Mouse (Mus musculus) forebrain, postnatal 0 days (tissue): Measurements from ENCODE around the gene Anxa6. TPM values are rescaled to one million over a fixed set of nuclear protein-coding genes. Genes with fewer than 3 reads are reported as not detected.
A peak's percentile ranks its signal among the peaks of the same experiment; 100 is the strongest.

ENCODE experiments used
- ATAC-seq: fragments of 200-750 bp; cut with Nextera tagmentation; 2 replicates; pipeline ENCODE4 v1.8.0; 2017; ENCODE audit warnings: mild to moderate bottlenecking, moderate library complexity
- DNase-seq: peaks from one replicate; pipeline ENCODE4 v3.0.0-alpha.2; 2015
- H3K27ac ChIP-seq: fragments of 300-500 bp; sonication (generic); 2 replicates; pipeline ENCODE4 v1.5.1; 2014; ENCODE audit warnings: low read depth, mild to moderate bottlenecking, antibody characterized with exemption, low read length, moderate library complexity, mixed read lengths
- H3K27me3 ChIP-seq: fragments of 300-500 bp; sonication (generic); 2 replicates; pipeline ENCODE4 v1.6.1; 2014; ENCODE audit warnings: mild to moderate bottlenecking, low read length, mixed read lengths; ENCODE audit not compliant: insufficient read depth
- H3K36me3 ChIP-seq: fragments of 300-500 bp; sonication (generic); 2 replicates; pipeline ENCODE4 v1.6.1; 2014; ENCODE audit warnings: mild to moderate bottlenecking, moderate library complexity; ENCODE audit not compliant: insufficient read depth
- H3K4me1 ChIP-seq: fragments of 300-500 bp; sonication (generic); 2 replicates; pipeline ENCODE4 v1.6.1; 2014; ENCODE audit warnings: antibody characterized with exemption; ENCODE audit not compliant: insufficient read depth
- H3K4me2 ChIP-seq: fragments of 300-500 bp; sonication (generic); 2 replicates; pipeline ENCODE4 v1.6.1; 2014; ENCODE audit warnings: low read depth, mild to moderate bottlenecking, moderate library complexity
- H3K4me3 ChIP-seq: fragments of 300-500 bp; sonication (generic); 2 replicates; pipeline ENCODE4 v1.5.1; 2014; ENCODE audit warnings: low read depth, low read length, mixed read lengths
- H3K9ac ChIP-seq: fragments of 300-500 bp; sonication (generic); 2 replicates; pipeline ENCODE4 v1.6.1; 2014; ENCODE audit warnings: mild to moderate bottlenecking
- H3K9me3 ChIP-seq: fragments of 300-500 bp; sonication (generic); 2 replicates; pipeline ENCODE4 v1.6.1; 2016; ENCODE audit warnings: low read length
- CTCF ChIP-seq: sonication (generic); IDR thresholded peaks from 2 replicates; pipeline ENCODE4 v1.5.1; 2016; ENCODE audit warnings: antibody characterized with exemption, control low read depth, low read depth
- WGBS: fragments of 180-500 bp; shearing (Covaris S2); extraction: QIAGEN DNeasy Blood & Tissue Kit; methylation state at CpG from one replicate; pipeline ENCODE4 v1.1.7; 2014; 5-methylcytosine and 5-hydroxymethylcytosine counted together
- polyA plus RNA-seq: library from polyadenylated mRNA; unstranded; fragments of >200 nt; fragmentation: Nextera tagmentation; extraction: Ambion mirVana; gene quantifications from 2 replicates; pipeline ENCODE4 v1.2.1, GENCODE M21; 2015
- total RNA-seq: library from RNA; depleted of rRNA; stranded (reverse); fragments of >200 nt; gene quantifications from 2 replicates; pipeline ENCODE4 v1.2.3, GENCODE M21; 2014

Gene Anxa6
- total and polyA plus RNA-seq, 2 experiments from 2014 or later, result 50.2 to 52.3 TPM

GRCm38 (mm10) chr11:55032286-55032685, 959 bp downstream of the Anxa6 start:
- 28% methylated on average over 5 of the region's 5 CpGs for WGBS
- H3K9me3 ChIP-seq, result no peaks in the 10 kb centered on the region
- H3K36me3 ChIP-seq, result no peaks in the 10 kb centered on the region
- H3K27ac ChIP-seq, result 0 out of 2 replicates have a peak overlapping the region, but pooled peaks have one; percentile 35
- H3K4me3 ChIP-seq, result peak overlapping the region; percentile 59
- no peak for DNase-seq
- peak overlapping the region; percentile 52; the same call in 1 of the 2 replicates for H3K9ac ChIP-seq
- H3K27me3 ChIP-seq, result no peaks in the 10 kb centered on the region; the same call in 1 of the 2 replicates
- H3K4me1 ChIP-seq, result peaks cover 10% of the 10 kb centered on the region
- peak overlapping the region; percentile 98 for H3K4me2 ChIP-seq
- TF ChIP-seq CTCF, result no peak
- ATAC-seq, result no peak

- H3K27ac ChIP-seq, result 0 out of 2 replicates have a peak overlapping the region, but pooled peaks have one; percentile 35
- ATAC-seq (no peak), DNase-seq (no peak)
- no peaks in the 10 kb centered on the region; the same call in 1 of the 2 replicates for H3K27me3 ChIP-seq
- WGBS, result 18% methylated on average over 2 of the region's 4 CpGs
- H3K4me1 ChIP-seq, result peaks cover 10% of the 10 kb centered on the region
- H3K4me2 ChIP-seq, result peak overlapping the region; percentile 98
- no peak for TF ChIP-seq CTCF
- H3K36me3 ChIP-seq, result no peaks in the 10 kb centered on the region
- peak overlapping the region; percentile 41; the same call in 1 of the 2 replicates for H3K9ac ChIP-seq
- no peaks in the 10 kb centered on the region for H3K9me3 ChIP-seq
- H3K4me3 ChIP-seq, result peak overlapping the region; percentile 59
Observed at GRCm38 (mm10) chr11:55031991-55032280, 1.3 kb downstream of the Anxa6 start.

- Histone ChIP-seq H3K9me3 (no peaks in the 10 kb centered on the region), H3K4me2 (peak overlapping the region; percentile 98), H3K27ac (no peak overlapping the region; the same call in 1 of the 2 replicates), H3K9ac (no peak overlapping the region), H3K36me3 (no peaks in the 10 kb centered on the region; the same call in 1 of the 2 replicates), H3K27me3 (no peaks in the 10 kb centered on the region; the same call in 1 of the 2 replicates), H3K4me3 (peak overlapping the region; percentile 59; the same call in 1 of the 2 replicates), H3K4me1 (peaks cover 10% of the 10 kb centered on the region)
- WGBS, result 51% methylated on average over 10 of the region's 10 CpGs
- DNase-seq (no peak), ATAC-seq (no peak)
- TF ChIP-seq CTCF, result no peak
Observed at GRCm38 (mm10) chr11:55031211-55031990, 1.8 kb downstream of the Anxa6 start.

- Histone ChIP-seq H3K27ac (no peak overlapping the region), H3K27me3 (no peaks in the 10 kb centered on the region), H3K36me3 (no peaks in the 10 kb centered on the region; the same call in 1 of the 2 replicates), H3K4me2 (no peak overlapping the region), H3K4me3 (no peak overlapping the region), H3K4me1 (peaks cover 18% of the 10 kb centered on the region), H3K9me3 (no peaks in the 10 kb centered on the region), H3K9ac (no peak overlapping the region)
- no peak for TF ChIP-seq CTCF
- WGBS, result 72% methylated on average over 2 of the region's 2 CpGs
- DNase-seq (no peak), ATAC-seq (no peak)
Observed at GRCm38 (mm10) chr11:55028509-55028908, 4.7 kb downstream of the Anxa6 start.

GRCm38 (mm10) chr11:55027204-55027855, 5.9 kb downstream of the Anxa6 start:
- Histone ChIP-seq H3K9me3 (no peaks in the 10 kb centered on the region), H3K4me1 (peaks cover 22% of the 10 kb centered on the region), H3K9ac (no peak overlapping the region), H3K27me3 (no peaks in the 10 kb centered on the region), H3K27ac (no peak overlapping the region), H3K4me3 (no peak overlapping the region), H3K36me3 (no peaks in the 10 kb centered on the region; the same call in 1 of the 2 replicates), H3K4me2 (no peak overlapping the region)
- TF ChIP-seq CTCF, result no peak
- no peak for DNase-seq
- WGBS, result 94% methylated on average over 2 of the region's 2 CpGs
- no peak for ATAC-seq

GRCm38 (mm10) chr11:55025896-55026295, 7.3 kb downstream of the Anxa6 start:
- ATAC-seq (no peak), DNase-seq (peak; percentile 57)
- TF ChIP-seq CTCF, result no peak
- Histone ChIP-seq H3K4me2 (no peak overlapping the region), H3K36me3 (no peaks in the 10 kb centered on the region; the same call in 1 of the 2 replicates), H3K9ac (no peak overlapping the region), H3K4me3 (no peak overlapping the region), H3K27me3 (no peaks in the 10 kb centered on the region), H3K27ac (no peak overlapping the region), H3K9me3 (no peaks in the 10 kb centered on the region), H3K4me1 (peaks cover 34% of the 10 kb centered on the region)
- WGBS, result 42% methylated on average over 4 of the region's 4 CpGs

- H3K27ac ChIP-seq, result peak overlapping the region; percentile 82
- peaks cover 34% of the 10 kb centered on the region for H3K4me1 ChIP-seq
- no peak overlapping the region for H3K4me2 ChIP-seq
- H3K4me3 ChIP-seq, result no peak overlapping the region
- peaks cover 19% of the 10 kb centered on the region for H3K36me3 ChIP-seq
- WGBS, result 53% methylated on average over 3 of the region's 3 CpGs
- no peaks in the 10 kb centered on the region for H3K9me3 ChIP-seq
- no peak overlapping the region for H3K9ac ChIP-seq
- no peak for DNase-seq
- peak; percentile 3; the same call in 1 of the 2 replicates for ATAC-seq
- no peak for TF ChIP-seq CTCF
- H3K27me3 ChIP-seq, result no peaks in the 10 kb centered on the region
Observed at GRCm38 (mm10) chr11:55023583-55023982, 9.7 kb downstream of the Anxa6 start.
